Mouse (Mus musculus): ENCODE data around the gene Olfr1402.

DNA sequence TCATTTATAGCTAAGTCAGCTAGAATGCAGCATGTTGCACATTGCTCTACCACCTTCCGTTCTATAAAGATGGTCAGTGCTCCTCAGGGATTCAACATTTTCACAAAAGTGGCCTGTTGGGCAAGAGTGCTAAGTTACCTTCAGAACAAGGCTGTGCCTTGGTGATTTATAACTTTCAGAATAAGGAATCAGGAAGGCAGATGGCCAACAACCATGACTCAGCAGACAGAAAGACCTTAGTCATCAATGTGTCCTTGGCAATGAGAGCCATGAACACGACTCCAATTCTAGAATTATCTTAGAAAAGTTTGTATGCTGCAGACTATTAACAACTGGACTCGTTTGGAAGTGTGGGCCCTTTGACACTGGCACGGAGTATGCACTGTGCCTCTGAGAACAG, 33.5 kb upstream of the Olfr1402 start:
- no peak for TF ChIP-seq GATA1 (IDR thresholded peaks at IDR 0.05; ENCODE audit: borderline replicate concordance, low read length)
- no peak for TF ChIP-seq FLI1 (IDR thresholded peaks at IDR 0.05; ENCODE audit: low read length)

All from megakaryocyte, embryonic 14.5 days (primary cell).